Comparison of ENCODE assay signal across 12 mouse cellular contexts in genomic region chr7:142574826-142575351, GRCm38 (mm10). TPM values are rescaled to one million over a fixed set of nuclear protein-coding genes. Genes with fewer than 3 reads are reported as not detected.
A peak's percentile ranks its signal among the peaks of the same experiment; 100 is the strongest.
DNase-seq lines count a peak whose midpoint lies in the region; ATAC-seq lines count a peak whose summit lies in the region.
"Had no signal": no experiment of that assay in that cellular context is flagged by ENCODE, and none has a peak within 500 bp of the region (broad histone marks: within the 10 kb centered on the region; RNA-seq: fewer than 3 reads in every experiment).

No protein-coding gene starts in this region.

- H3K9me3 ChIP-seq in heart, embryonic 10.5 days: no peaks in the 10 kb centered on the region
- no peaks in the 10 kb centered on the region for H3K9me3 ChIP-seq in liver, embryonic 11.5 days (ENCODE audit: control insufficient read depth, low read length)
- peaks cover 3% of the 10 kb centered on the region for H3K9me3 ChIP-seq in limb, embryonic 10.5 days (replicated peaks)
- H3K9me3 ChIP-seq in stomach, embryonic 15.5 days: no peaks in the 10 kb centered on the region
- H3K9me3 ChIP-seq: neural tube, embryonic 15.5 days had no signal

- intact Hi-C loops in heart, postnatal 10 days (cut with DNase I): no loop called here

- 0 out of 2 replicates have a peak overlapping the region, but pooled peaks have one; percentile 62 for H3K9ac ChIP-seq in liver, embryonic 11.5 days (ENCODE audit: low read depth, low read length)
- H3K9ac ChIP-seq in stomach, embryonic 15.5 days: no peak overlapping the region
- H3K9ac ChIP-seq: neural tube, embryonic 15.5 days had no signal

- H3K27me3 ChIP-seq in heart, embryonic 10.5 days (ENCODE audit: insufficient read depth, poor library complexity, severe bottlenecking): no peaks in the 10 kb centered on the region
- H3K27me3 ChIP-seq in liver, embryonic 11.5 days (replicated peaks; ENCODE audit: control insufficient read depth, insufficient read depth, low read length): no peaks in the 10 kb centered on the region
- H3K27me3 ChIP-seq in limb, embryonic 10.5 days (ENCODE audit: low read depth, poor library complexity, severe bottlenecking): no peaks in the 10 kb centered on the region
- H3K27me3 ChIP-seq in stomach, embryonic 15.5 days (replicated peaks): no peaks in the 10 kb centered on the region
- H3K27me3 ChIP-seq: neural tube, embryonic 15.5 days had no signal

- WGBS in heart, embryonic 10.5 days: 50% methylated on average over 9 of the region's 9 CpGs
- 52% methylated on average over 9 of the region's 9 CpGs for WGBS in liver, embryonic 11.5 days
- 56% methylated on average over 9 of the region's 9 CpGs for WGBS in limb, embryonic 10.5 days
- 43% methylated on average over 9 of the region's 9 CpGs for WGBS in stomach, embryonic 15.5 days

- peak; percentile 3; the same call in 1 of the 2 replicates for ATAC-seq in liver, embryonic 11.5 days (replicated peaks; ENCODE audit: low FRiP score)
- peak; percentile 9 for ATAC-seq in stomach, embryonic 15.5 days (ENCODE audit: insufficient read depth, low FRiP score, low read depth)

- H3K4me3 ChIP-seq in heart, embryonic 10.5 days: peak overlapping the region; percentile 60; the same call in 1 of the 2 replicates
- no peak overlapping the region; the same call in 1 of the 2 replicates for H3K4me3 ChIP-seq in liver, embryonic 11.5 days (ENCODE audit: low read depth, low read length)
- H3K4me3 ChIP-seq in limb, embryonic 10.5 days: peak overlapping the region; percentile 60
- peak overlapping the region; percentile 46 for H3K4me3 ChIP-seq in stomach, embryonic 15.5 days (replicated peaks)
- H3K4me3 ChIP-seq: heart, adult 2 months; neural tube, embryonic 15.5 days had no signal

- peaks cover 11% of the 10 kb centered on the region for H3K36me3 ChIP-seq in heart, embryonic 10.5 days
- H3K36me3 ChIP-seq in liver, embryonic 11.5 days (ENCODE audit: control insufficient read depth, insufficient read depth, low read length): no peaks in the 10 kb centered on the region
- peaks cover 16% of the 10 kb centered on the region for H3K36me3 ChIP-seq in limb, embryonic 10.5 days
- H3K36me3 ChIP-seq in stomach, embryonic 15.5 days: no peaks in the 10 kb centered on the region
- H3K36me3 ChIP-seq: neural tube, embryonic 15.5 days had no signal

- H3K4me2 ChIP-seq in liver, embryonic 11.5 days: peak overlapping the region; percentile 53
- peak overlapping the region; percentile 49 for H3K4me2 ChIP-seq in stomach, embryonic 15.5 days
- H3K4me2 ChIP-seq: neural tube, embryonic 15.5 days had no signal

- H3K4me1 ChIP-seq in heart, embryonic 10.5 days: peaks cover 88% of the 10 kb centered on the region
- peaks cover 58% of the 10 kb centered on the region for H3K4me1 ChIP-seq in liver, embryonic 11.5 days (replicated peaks; ENCODE audit: control insufficient read depth, insufficient read depth, low read length)
- H3K4me1 ChIP-seq in limb, embryonic 10.5 days: peaks cover 92% of the 10 kb centered on the region
- peaks cover 70% of the 10 kb centered on the region for H3K4me1 ChIP-seq in stomach, embryonic 15.5 days

- H3K27ac ChIP-seq in heart, embryonic 10.5 days: peak overlapping the region; percentile 95
- peak overlapping the region; percentile 94 for H3K27ac ChIP-seq in liver, embryonic 11.5 days (ENCODE audit: low read depth, low read length)
- peak overlapping the region; percentile 91 for H3K27ac ChIP-seq in limb, embryonic 10.5 days
- peak overlapping the region; percentile 90 for H3K27ac ChIP-seq in stomach, embryonic 15.5 days
- H3K27ac ChIP-seq: heart, adult 2 months; neural tube, embryonic 15.5 days had no signal

- DNase-seq in heart, embryonic 10.5 days (ENCODE audit: low spot score): no peak
- no peak for DNase-seq in heart, postnatal 10 days
- DNase-seq in liver, embryonic 11.5 days (ENCODE audit: low spot score): no peak
- DNase-seq in liver (no peak), MN1 (ENCODE audit: low spot score) (no peak)
- no peak for DNase-seq in limb, embryonic 10.5 days (ENCODE audit: low spot score)
- DNase-seq in right cerebral cortex, postnatal 10 days (ENCODE audit: low spot score in 2 of 2): no peak
- DNase-seq: heart, adult 2 months; kidney, postnatal 25 days; right cerebral cortex, postnatal 4 days had no signal

RNA-seq across cellular contexts. Expression of gene Mrpl23, which starts 42.4 kb away (rescaled TPM):
- polyA plus RNA-seq in heart, embryonic 10.5 days (2016; fragmentation: Nextera tagmentation; extraction: Ambion mirVana): 17.1 and 25.1 TPM in 2 replicates
- 10 to 100 TPM in 1 of 2 experiments, 1 to 10 TPM in 1; 4.1 to 19.3 TPM for total RNA-seq in heart, postnatal 10 days (2021)
- polyA plus RNA-seq in liver, embryonic 11.5 days (2014; fragmentation: Nextera tagmentation; extraction: Ambion mirVana): 20.8 and 22.2 TPM in 2 replicates
- 25.9 and 33.7 TPM in 2 replicates for polyA plus RNA-seq in limb, embryonic 10.5 days (2016; fragmentation: Nextera tagmentation; extraction: Ambion mirVana)
- polyA plus RNA-seq in stomach, embryonic 15.5 days (2015; fragmentation: Nextera tagmentation; extraction: Ambion mirVana): 21.9 and 26.2 TPM in 2 replicates
